Mouse (Mus musculus) bone marrow, adult 2 months (tissue): ENCODE data around the gene Pkp4. TPM values are rescaled to one million over a fixed set of nuclear protein-coding genes. Genes with fewer than 3 reads are reported as not detected.

ENCODE experiments used
- H3K27ac ChIP-seq: fragments of 200-500 bp; 2 replicates; pipeline ENCODE4 v1.5.1; 2012; ENCODE audit warnings: low read depth, mild to moderate bottlenecking, control low read depth, inconsistent platforms, low read length; ENCODE audit not compliant: control insufficient read depth, poor library complexity, insufficient read depth
- H3K4me1 ChIP-seq: fragments of 200-500 bp; 2 replicates; pipeline ENCODE4 v1.6.1; 2011; ENCODE audit warnings: low read length; ENCODE audit not compliant: control insufficient read depth, insufficient read depth
- H3K4me3 ChIP-seq: fragments of 200-500 bp; replicated peaks from 2 replicates; pipeline ENCODE3; 2011; ENCODE audit warnings: mild to moderate bottlenecking, low read depth, low read length, control low read depth; ENCODE audit not compliant: control insufficient read depth
- CTCF ChIP-seq: fragments of 200-500 bp; IDR thresholded peaks from 2 replicates; pipeline ENCODE4 v1.5.1; 2011; ENCODE audit warnings: low read length, control low read depth; ENCODE audit not compliant: control insufficient read depth, insufficient read depth
- POLR2A ChIP-seq: fragments of 200-500 bp; IDR thresholded peaks from 2 replicates; pipeline ENCODE4 v1.6.1; 2011; ENCODE audit warnings: low read depth, mild to moderate bottlenecking, control low read depth, low read length, borderline replicate concordance; ENCODE audit not compliant: control insufficient read depth
- whole genome bisulfite sequencing: fragments of 180-500 bp; shearing (Covaris S2); methylation state at CpG from one replicate; pipeline ENCODE4 v1.1.7; 2018; 5-methylcytosine and 5-hydroxymethylcytosine counted together
- polyA plus RNA-seq: library from polyadenylated mRNA; stranded (reverse); fragments of >200 nt; gene quantifications from 2 replicates; pipeline ENCODE4 v1.2.4, GENCODE M21; 2011; ENCODE audit warnings: low replicate concordance; ENCODE audit not compliant: missing spikeins, insufficient read depth, insufficient read length

The Pkp4 gene
- polyA plus RNA-seq, 1 experiment: 14.8 TPM

- H3K27ac ChIP-seq: no peak overlapping the region
- 43% methylated on average over 9 of the region's 9 CpGs for WGBS
These were observed 59.5 kb downstream of the Pkp4 start for GRCm38 (mm10) chr2:59219997-59220789.

DNA sequence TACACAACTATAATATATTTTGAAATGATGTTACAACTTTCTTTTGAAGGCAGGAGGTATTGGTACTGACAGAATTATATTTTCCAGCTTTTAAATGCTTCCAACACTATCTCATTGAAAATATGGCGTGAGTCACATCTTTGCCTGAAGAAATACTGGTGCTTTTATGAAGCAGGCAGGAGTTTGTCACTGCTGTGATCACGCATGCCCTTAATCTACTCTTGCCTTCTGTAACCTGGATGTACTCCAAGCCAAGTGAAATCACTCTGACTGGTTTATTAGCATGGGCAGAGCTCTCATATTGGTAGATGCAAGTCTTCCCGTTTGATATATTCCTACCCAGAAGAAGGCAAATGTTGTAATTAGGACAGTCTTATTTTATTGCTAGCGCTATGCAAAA lies 65.7 kb downstream of the Pkp4 start:
- no peaks in the 10 kb centered on the region for H3K4me1 ChIP-seq
- TF ChIP-seq POLR2A (no peak), CTCF (no peak)
- 82% methylated on average over 4 of the region's 4 CpGs for WGBS
- no peak overlapping the region for H3K27ac ChIP-seq
- no peak overlapping the region for H3K4me3 ChIP-seq

More at GRCm38 (mm10) chr2:59219997-59220789, 59.5 kb downstream of the Pkp4 start:
- TF ChIP-seq CTCF (no peak), POLR2A (no peak)
- H3K4me1 ChIP-seq: no peaks in the 10 kb centered on the region
- no peak overlapping the region for H3K4me3 ChIP-seq

DNA sequence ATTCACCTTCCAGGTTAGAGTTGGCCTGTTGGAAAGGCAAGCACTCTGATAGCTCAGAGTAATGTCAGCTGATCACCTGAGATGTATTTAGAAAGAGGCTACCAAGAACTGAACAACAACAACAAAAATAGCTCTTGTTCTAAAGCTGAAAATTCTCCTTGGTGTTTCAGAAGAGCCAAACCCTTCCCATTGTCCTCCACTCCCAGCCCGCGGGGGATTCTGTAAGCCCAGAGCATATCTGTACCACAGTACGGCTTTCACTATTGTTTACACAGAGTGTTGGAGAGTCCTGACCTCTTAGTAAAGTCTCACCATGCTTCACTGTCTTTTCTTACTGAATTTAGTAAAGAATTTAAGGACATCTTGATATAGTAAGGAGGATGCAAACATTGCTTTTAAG lies 66.4 kb downstream of the Pkp4 start:
- H3K4me1 ChIP-seq: no peaks in the 10 kb centered on the region
- 90% methylated on average over 3 of the region's 3 CpGs for WGBS
- TF ChIP-seq POLR2A: no peak
- H3K27ac ChIP-seq: no peak overlapping the region
- H3K4me3 ChIP-seq: no peak overlapping the region

GRCm38 (mm10) chr2:59227508-59228263 lies 67.0 kb downstream of the Pkp4 start:
- Histone ChIP-seq H3K27ac (no peak overlapping the region), H3K4me1 (no peaks in the 10 kb centered on the region), H3K4me3 (no peak overlapping the region)
- WGBS: 78% methylated on average over 8 of the region's 8 CpGs
- TF ChIP-seq CTCF (no peak), POLR2A (no peak)

DNA sequence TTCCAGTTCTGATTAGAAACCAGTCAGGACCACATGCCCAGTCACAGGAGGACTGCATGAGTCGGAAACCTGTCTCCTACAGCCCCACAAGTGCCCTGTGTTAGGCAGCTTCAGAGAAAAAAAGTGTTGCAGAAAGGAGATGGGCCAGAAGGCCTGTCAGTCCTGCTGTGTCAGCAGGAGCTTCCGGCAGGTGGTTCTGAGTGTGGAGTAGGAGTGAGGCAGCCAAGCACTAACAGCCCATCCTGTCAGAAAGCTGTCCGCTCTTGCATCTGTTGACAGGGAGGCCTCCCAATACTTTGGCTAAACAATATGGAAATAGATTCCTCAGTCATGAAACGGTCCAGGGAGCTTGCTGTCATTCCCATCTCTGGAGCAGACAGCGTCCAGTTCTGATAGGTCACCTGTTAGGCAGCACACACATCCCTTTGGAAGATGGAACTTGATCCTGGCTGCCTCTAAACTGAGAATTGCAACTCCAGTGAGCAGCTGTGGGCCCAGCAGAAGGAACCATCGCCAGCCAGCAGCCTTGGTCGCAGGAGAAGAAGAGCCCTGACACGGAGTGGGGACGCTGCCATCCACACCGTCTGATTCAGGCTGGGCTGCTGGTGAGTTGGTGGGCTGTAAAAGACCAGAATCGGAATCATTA lies 68.7 kb downstream of the Pkp4 start:
- TF ChIP-seq POLR2A (no peak), CTCF (no peak)
- 88% methylated on average over 11 of the region's 11 CpGs for WGBS
- H3K27ac ChIP-seq: no peak overlapping the region
- no peaks in the 10 kb centered on the region for H3K4me1 ChIP-seq
- no peak overlapping the region for H3K4me3 ChIP-seq

DNA sequence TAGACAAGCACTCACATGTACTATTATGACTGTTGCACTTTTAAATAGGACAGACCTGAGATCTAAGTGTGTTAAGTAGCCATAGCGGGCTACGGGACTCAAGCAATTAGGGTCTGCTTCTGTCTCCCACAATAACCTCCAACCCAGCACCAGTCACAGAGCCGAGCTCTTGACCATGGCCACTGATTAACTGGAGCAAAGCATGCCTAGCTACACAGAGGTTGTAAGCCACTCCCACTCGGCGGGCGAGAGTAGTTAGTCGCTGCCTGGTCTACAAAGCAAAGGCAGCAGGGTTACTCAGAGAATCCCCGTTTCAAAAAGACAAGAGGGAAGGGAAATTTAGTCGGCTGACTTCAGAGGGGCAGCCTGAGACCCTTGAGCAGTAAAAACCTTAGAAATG lies 70.0 kb downstream of the Pkp4 start:
- H3K4me3 ChIP-seq: no peak overlapping the region
- TF ChIP-seq POLR2A (no peak), CTCF (no peak)
- no peaks in the 10 kb centered on the region for H3K4me1 ChIP-seq
- H3K27ac ChIP-seq: no peak overlapping the region
- WGBS: 81% methylated on average over 9 of the region's 9 CpGs

- no peaks in the 10 kb centered on the region for H3K4me1 ChIP-seq
- WGBS: 11% methylated on average over 5 of the region's 5 CpGs
- no peak for TF ChIP-seq CTCF
- TF ChIP-seq POLR2A: no peak
- no peak overlapping the region for H3K27ac ChIP-seq
- H3K4me3 ChIP-seq: no peak overlapping the region
These were observed 70.9 kb downstream of the Pkp4 start for GRCm38 (mm10) chr2:59231514-59231913.

GRCm38 (mm10) chr2:59233294-59233923 lies 72.8 kb downstream of the Pkp4 start:
- Histone ChIP-seq H3K4me1 (no peaks in the 10 kb centered on the region), H3K4me3 (no peak overlapping the region), H3K27ac (no peak overlapping the region)
- 91% methylated on average over 13 of the region's 13 CpGs for WGBS
- TF ChIP-seq POLR2A (no peak), CTCF (no peak)
